In the genomic region with DNA sequence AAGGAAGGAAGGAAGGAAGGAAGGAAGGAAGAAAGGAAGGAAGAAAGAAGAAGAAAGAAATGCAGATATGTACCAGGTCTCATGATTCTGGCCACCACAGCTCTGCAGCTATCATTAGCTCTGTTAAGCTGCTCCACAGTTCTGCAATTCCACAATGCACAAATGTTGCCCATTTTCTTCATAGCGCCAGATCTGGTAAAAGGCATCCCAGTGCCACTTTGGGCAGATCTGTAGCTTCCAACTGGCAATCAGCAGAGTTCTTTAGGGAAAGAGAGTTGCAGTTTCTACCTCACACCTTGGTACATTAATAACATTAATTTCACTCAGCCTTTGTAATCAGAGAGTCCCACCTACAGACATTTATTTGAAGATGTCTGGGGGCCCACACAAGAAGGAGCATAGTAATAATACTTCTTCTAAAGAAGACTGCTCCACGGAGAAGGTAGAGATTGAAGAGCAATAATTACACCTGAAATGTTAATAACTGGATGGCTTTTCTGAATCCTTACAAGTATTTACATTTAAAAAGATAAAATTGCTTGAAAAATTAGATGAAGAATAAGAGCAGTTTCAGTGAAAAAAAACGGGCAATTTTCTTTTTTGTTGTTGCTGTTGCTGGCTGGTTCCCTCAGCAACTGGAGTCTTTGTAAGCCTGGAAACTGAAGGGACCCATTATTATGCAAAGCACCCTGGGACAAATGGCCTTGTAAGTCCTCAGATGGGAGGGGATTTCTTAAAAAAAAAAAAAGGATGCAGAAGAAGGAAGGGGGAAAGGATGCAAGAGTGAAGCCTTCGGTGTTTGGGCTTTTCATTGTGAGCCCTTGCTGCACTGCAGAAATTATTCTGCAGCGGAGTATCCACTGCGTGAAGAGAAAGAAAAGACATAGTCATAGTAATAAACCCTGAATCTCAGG, we compare ENCODE assay signal across 13 mouse cellular contexts.
DNase-seq lines count a peak whose midpoint lies in the region; ATAC-seq and TF ChIP-seq lines count a peak whose summit lies in the region.
"Had no signal": no experiment of that assay in that cellular context is flagged by ENCODE, and none has a peak within 500 bp of the region (broad histone marks: within the 10 kb centered on the region; RNA-seq: fewer than 3 reads in every experiment).

No protein-coding gene starts in this region.

- H3K4me2 ChIP-seq in forebrain, embryonic 16.5 days (ENCODE audit: low read length) = peak overlapping the region; percentile 27
- peak overlapping the region; percentile 34; the same call in 1 of the 2 replicates for H3K4me2 ChIP-seq in midbrain, embryonic 12.5 days (replicated peaks)
- H3K4me2 ChIP-seq in kidney, embryonic 16.5 days (replicated peaks; ENCODE audit: low read depth, low read length) = no peak overlapping the region
- H3K4me2 ChIP-seq: liver, embryonic 11.5 days had no signal

- peak; percentile 84 for ATAC-seq in forebrain, embryonic 16.5 days
- peak; percentile 86 for ATAC-seq in midbrain, embryonic 12.5 days (ENCODE audit: low FRiP score, low read depth)
- no peak for ATAC-seq in kidney, embryonic 16.5 days (ENCODE audit: low FRiP score, low TSS enrichment)

- no peak for TF ChIP-seq CTCF in layer of hippocampus, adult 2 months (conservative IDR thresholded peaks at IDR 0.05)

- 4% methylated on average over 6 of the region's 6 CpGs for WGBS in forebrain, embryonic 16.5 days
- WGBS in midbrain, embryonic 12.5 days = 8% methylated on average over 6 of the region's 6 CpGs
- 35% methylated on average over 6 of the region's 6 CpGs for WGBS in kidney, embryonic 16.5 days

- H3K4me1 ChIP-seq in forebrain, embryonic 16.5 days (replicated peaks; ENCODE audit: control insufficient read depth, insufficient read depth, low read length) = peaks cover 19% of the 10 kb centered on the region; the same call in 1 of the 2 replicates
- peaks cover 39% of the 10 kb centered on the region for H3K4me1 ChIP-seq in midbrain, embryonic 12.5 days
- H3K4me1 ChIP-seq in kidney, embryonic 16.5 days (ENCODE audit: insufficient read depth, low read length) = peaks cover 14% of the 10 kb centered on the region

- H3K27ac ChIP-seq in layer of hippocampus, adult 2 months = peak overlapping the region; percentile 32; the same call in 1 of the 2 replicates
- peak overlapping the region; percentile 86 for H3K27ac ChIP-seq in forebrain, embryonic 16.5 days (ENCODE audit: low read length)
- H3K27ac ChIP-seq in midbrain, embryonic 12.5 days (replicated peaks) = peak overlapping the region; percentile 70
- H3K27ac ChIP-seq in kidney, embryonic 16.5 days (ENCODE audit: low read length) = no peak overlapping the region
- H3K27ac ChIP-seq: kidney, postnatal 0 days had no signal

- DNase-seq in layer of hippocampus, adult 2 months (ENCODE audit: low spot score in 2 of 2) = no peak
- DNase-seq in layer of hippocampus, postnatal 10 days (ENCODE audit: low spot score in 2 of 2) = no peak
- DNase-seq in urinary bladder, adult 18-20 months (ENCODE audit: low spot score in 2 of 2) = no peak
- DNase-seq in right cerebral cortex, postnatal 14 days = no peak
- DNase-seq in c-Kit-positive CD71-positive TER-119-positive erythroid progenitor cells, embryonic 14.5 days (ENCODE audit: low spot score) = no peak
- DNase-seq: heart, adult 11 months; heart, postnatal 4 days; lung, postnatal 4 days had no signal

- no peaks in the 10 kb centered on the region for H3K36me3 ChIP-seq in forebrain, embryonic 16.5 days (ENCODE audit: control insufficient read depth, insufficient read depth)
- H3K36me3 ChIP-seq in midbrain, embryonic 12.5 days = no peaks in the 10 kb centered on the region
- H3K36me3 ChIP-seq in kidney, embryonic 16.5 days (ENCODE audit: insufficient read depth, low read length) = no peaks in the 10 kb centered on the region

- H3K4me3 ChIP-seq in layer of hippocampus, adult 2 months = no peak overlapping the region; the same call in 1 of the 2 replicates
- H3K4me3 ChIP-seq in forebrain, embryonic 16.5 days (replicated peaks; ENCODE audit: low read length) = no peak overlapping the region
- no peak overlapping the region for H3K4me3 ChIP-seq in midbrain, embryonic 12.5 days
- no peak overlapping the region for H3K4me3 ChIP-seq in kidney, embryonic 16.5 days (ENCODE audit: low read length)

- no peaks in the 10 kb centered on the region for H3K27me3 ChIP-seq in forebrain, embryonic 16.5 days (replicated peaks; ENCODE audit: control insufficient read depth, insufficient read depth, low read length)
- no peaks in the 10 kb centered on the region for H3K27me3 ChIP-seq in midbrain, embryonic 12.5 days
- no peaks in the 10 kb centered on the region for H3K27me3 ChIP-seq in kidney, embryonic 16.5 days (ENCODE audit: insufficient read depth, low read length)

- H3K9ac ChIP-seq in forebrain, embryonic 16.5 days (replicated peaks; ENCODE audit: low read depth, low read length) = no peak overlapping the region
- no peak overlapping the region for H3K9ac ChIP-seq in midbrain, embryonic 12.5 days (replicated peaks)
- no peak overlapping the region for H3K9ac ChIP-seq in kidney, embryonic 16.5 days (replicated peaks; ENCODE audit: low read length)

- H3K9me3 ChIP-seq in forebrain, embryonic 16.5 days (ENCODE audit: control insufficient read depth, low read length) = no peaks in the 10 kb centered on the region
- H3K9me3 ChIP-seq in midbrain, embryonic 12.5 days = no peaks in the 10 kb centered on the region
- H3K9me3 ChIP-seq in kidney, embryonic 16.5 days (ENCODE audit: low read length) = no peaks in the 10 kb centered on the region
